Mouse (Mus musculus) limb, embryonic 14.5 days (tissue): ENCODE measurements around the gene Rnf130. TPM values are rescaled to one million over a fixed set of nuclear protein-coding genes. Genes with fewer than 3 reads are reported as not detected.

Experiments
- ATAC-seq: fragments of 200-750 bp; cut with Nextera tagmentation; 2 replicates; pipeline ENCODE4 v1.8.0; 2017; ENCODE audit warnings: low read depth, moderate number of reproducible peaks, moderate TSS enrichment; ENCODE audit not compliant: low FRiP score
- DNase-seq: peaks from one replicate; pipeline ENCODE4 v3.0.0-alpha.2; 2015; ENCODE audit warnings: low spot score
- H3K27ac ChIP-seq: fragments of 300-500 bp; sonication (generic); replicated peaks from 2 replicates; pipeline ENCODE4 v1.5.1; 2014; ENCODE audit warnings: low read depth, mild to moderate bottlenecking, low read length, moderate library complexity, mixed read lengths
- H3K27me3 ChIP-seq: fragments of 300-500 bp; sonication (generic); 2 replicates; pipeline ENCODE4 v1.6.1; 2014; ENCODE audit warnings: low read length, mixed read lengths; ENCODE audit not compliant: control insufficient read depth, insufficient read depth
- H3K36me3 ChIP-seq: fragments of 300-500 bp; sonication (generic); 2 replicates; pipeline ENCODE4 v1.6.1; 2014; ENCODE audit warnings: mild to moderate bottlenecking, low read length, moderate library complexity, mixed read lengths; ENCODE audit not compliant: control insufficient read depth, insufficient read depth
- H3K4me1 ChIP-seq: fragments of 300-500 bp; sonication (generic); 2 replicates; pipeline ENCODE4 v1.6.1; 2014; ENCODE audit warnings: antibody characterized with exemption, low read length, mixed read lengths; ENCODE audit not compliant: control insufficient read depth, insufficient read depth
- H3K4me2 ChIP-seq: fragments of 300-500 bp; sonication (generic); replicated peaks from 2 replicates; pipeline ENCODE4 v1.6.1; 2014; ENCODE audit warnings: low read depth, mild to moderate bottlenecking, low read length, moderate library complexity; ENCODE audit not compliant: severe bottlenecking
- H3K4me3 ChIP-seq: fragments of 300-500 bp; sonication (generic); replicated peaks from 2 replicates; pipeline ENCODE4 v1.5.1; 2014; ENCODE audit warnings: low read length
- H3K9ac ChIP-seq: fragments of 300-500 bp; sonication (generic); 2 replicates; pipeline ENCODE4 v1.6.1; 2014; ENCODE audit warnings: mild to moderate bottlenecking, low read depth, low read length, moderate library complexity; ENCODE audit not compliant: severe bottlenecking
- H3K9me3 ChIP-seq: fragments of 300-500 bp; sonication (generic); 2 replicates; pipeline ENCODE4 v1.6.1; 2016; ENCODE audit warnings: low read length; ENCODE audit not compliant: control insufficient read depth
- POLR2A ChIP-seq: fragments of 200-500 bp; IDR thresholded peaks from 2 replicates; pipeline ENCODE4 v1.8.0; 2012; ENCODE audit warnings: inconsistent platforms, mild to moderate bottlenecking, moderate library complexity, borderline replicate concordance; ENCODE audit not compliant: insufficient read depth, insufficient read length; ENCODE audit errors: extremely low read depth
- WGBS: fragments of 180-500 bp; shearing (Covaris S2); extraction: QIAGEN DNeasy Blood & Tissue Kit; methylation state at CpG from one replicate; pipeline ENCODE4 v1.1.7; 2014; 5-methylcytosine and 5-hydroxymethylcytosine counted together
- polyA plus RNA-seq, 2 experiments: library from polyadenylated mRNA; depleted of rRNA in 1 of 2; stranded (reverse) in 1 of 2; unstranded in 1 of 2; fragments of >200 nt; fragmentation: Nextera tagmentation in 1 of 2; extraction: Ambion mirVana in 1 of 2; gene quantifications; 2 replicates each; pipeline versions ENCODE4 v1.2.1 to v1.2.3; 2012 to 2014

Gene Rnf130
- polyA plus RNA-seq, 2 experiments, result 56.7 to 90.3 TPM

- Histone ChIP-seq H3K9me3 (no peaks in the 10 kb centered on the region), H3K4me2 (no peak overlapping the region), H3K27me3 (no peaks in the 10 kb centered on the region), H3K27ac (no peak overlapping the region), H3K4me1 (no peaks in the 10 kb centered on the region; the same call in 1 of the 2 replicates), H3K36me3 (peaks cover 26% of the 10 kb centered on the region), H3K4me3 (no peak overlapping the region), H3K9ac (no peak overlapping the region)
- no peak for ATAC-seq
- 88% methylated on average over 5 of the region's 5 CpGs for WGBS
- no peak for TF ChIP-seq POLR2A
- DNase-seq, result no peak
These were observed 80.1 kb downstream of the Rnf130 start for GRCm38 (mm10) chr11:50105237-50105636.

- H3K9ac ChIP-seq, result no peak overlapping the region
- H3K4me1 ChIP-seq, result no peaks in the 10 kb centered on the region; the same call in 1 of the 2 replicates
- 74% methylated on average over 7 of the region's 7 CpGs for WGBS
- no peaks in the 10 kb centered on the region for H3K9me3 ChIP-seq
- H3K4me3 ChIP-seq, result no peak overlapping the region
- ATAC-seq (no peak), DNase-seq (peak; percentile 11)
- H3K27me3 ChIP-seq, result no peaks in the 10 kb centered on the region
- no peak overlapping the region for H3K27ac ChIP-seq
- TF ChIP-seq POLR2A, result no peak
- H3K36me3 ChIP-seq, result peaks cover 21% of the 10 kb centered on the region
- no peak overlapping the region for H3K4me2 ChIP-seq
These were observed 80.9 kb downstream of the Rnf130 start for GRCm38 (mm10) chr11:50106024-50106423.

- ATAC-seq (no peak), DNase-seq (no peak)
- 69% methylated on average over 8 of the region's 8 CpGs for WGBS
- Histone ChIP-seq H3K4me1 (no peaks in the 10 kb centered on the region; the same call in 1 of the 2 replicates), H3K27me3 (no peaks in the 10 kb centered on the region), H3K4me2 (no peak overlapping the region), H3K36me3 (peaks cover 19% of the 10 kb centered on the region), H3K27ac (peak overlapping the region; percentile 61; the same call in 1 of the 2 replicates), H3K9me3 (no peaks in the 10 kb centered on the region), H3K9ac (no peak overlapping the region), H3K4me3 (no peak overlapping the region)
- TF ChIP-seq POLR2A, result no peak
These were observed 83.7 kb downstream of the Rnf130 start for GRCm38 (mm10) chr11:50108823-50109244.

GRCm38 (mm10) chr11:50114329-50114728 lies 89.2 kb downstream of the Rnf130 start:
- H3K4me1 ChIP-seq, result no peaks in the 10 kb centered on the region
- WGBS, result 19% methylated on average over 5 of the region's 5 CpGs
- H3K9ac ChIP-seq, result no peak overlapping the region
- ATAC-seq (peak; percentile 44; the same call in 1 of the 2 replicates), DNase-seq (peak; percentile 31)
- no peak overlapping the region for H3K4me2 ChIP-seq
- no peak for TF ChIP-seq POLR2A
- no peak overlapping the region for H3K4me3 ChIP-seq
- H3K27ac ChIP-seq, result no peak overlapping the region
- H3K36me3 ChIP-seq, result peaks cover 5% of the 10 kb centered on the region
- no peaks in the 10 kb centered on the region for H3K27me3 ChIP-seq
- H3K9me3 ChIP-seq, result no peaks in the 10 kb centered on the region

- Histone ChIP-seq H3K4me3 (no peak overlapping the region), H3K36me3 (peaks cover 14% of the 10 kb centered on the region; the same call in 1 of the 2 replicates), H3K9me3 (no peaks in the 10 kb centered on the region), H3K27me3 (no peaks in the 10 kb centered on the region), H3K4me1 (no peaks in the 10 kb centered on the region), H3K9ac (no peak overlapping the region), H3K4me2 (no peak overlapping the region), H3K27ac (no peak overlapping the region)
- no peak for DNase-seq
- TF ChIP-seq POLR2A, result no peak
- 91% methylated on average over 8 of the region's 8 CpGs for WGBS
- no peak for ATAC-seq
These were observed 97.5 kb downstream of the Rnf130 start for GRCm38 (mm10) chr11:50122631-50123081.
